Mouse (Mus musculus) liver, embryonic 14.5 days (tissue): ENCODE results near the gene Hebp1. TPM values are rescaled to one million over a fixed set of nuclear protein-coding genes. Genes with fewer than 3 reads are reported as not detected.
A peak's percentile ranks its signal among the peaks of the same experiment; 100 is the strongest.

Source experiments
- ATAC-seq: fragments of 200-750 bp; cut with Nextera tagmentation; 2 replicates; pipeline ENCODE4 v1.8.0; 2017; ENCODE audit warnings: moderate number of reproducible peaks, mild to moderate bottlenecking, moderate library complexity; ENCODE audit not compliant: insufficient read depth
- DNase-seq, 3 experiments: peaks; one replicate each; pipeline ENCODE4 v3.0.0-alpha.2; 2012 to 2013; ENCODE audit warnings: low read depth in 3 of 3, low spot score in 3 of 3
- H3K27ac ChIP-seq: fragments of 300-500 bp; sonication (generic); 2 replicates; pipeline ENCODE4 v1.5.1; 2014; ENCODE audit warnings: moderate library complexity, mild to moderate bottlenecking, control low read depth, inconsistent platforms
- H3K27me3 ChIP-seq: fragments of 300-500 bp; sonication (generic); 2 replicates; pipeline ENCODE4 v1.6.1; 2014; ENCODE audit warnings: mild to moderate bottlenecking, low read length, moderate library complexity; ENCODE audit not compliant: control insufficient read depth, insufficient read depth
- H3K36me3 ChIP-seq: fragments of 300-500 bp; sonication (generic); replicated peaks from 2 replicates; pipeline ENCODE4 v1.6.1; 2014; ENCODE audit warnings: low read depth; ENCODE audit not compliant: control insufficient read depth, insufficient read depth
- H3K4me1 ChIP-seq, 2 experiments: fragments of 200-500 bp in 1 of 2; fragments of 300-500 bp in 1 of 2; sonication (generic) in 1 of 2; replicated peaks; 2 replicates each; pipeline ENCODE4 v1.6.1; 2012 to 2014; ENCODE audit warnings: antibody characterized with exemption in 1 of 2, inconsistent platforms in 1 of 2, low read length in 1 of 2; ENCODE audit not compliant: control insufficient read depth in 2 of 2, insufficient read depth in 2 of 2
- H3K4me2 ChIP-seq: fragments of 300-500 bp; sonication (generic); 2 replicates; pipeline ENCODE4 v1.6.1; 2014; ENCODE audit warnings: low read depth, mild to moderate bottlenecking, control low read depth, moderate library complexity
- H3K4me3 ChIP-seq, 2 experiments: fragments of 200-500 bp in 1 of 2; fragments of 300-500 bp in 1 of 2; sonication (generic) in 1 of 2; 2 replicates each; pipeline ENCODE4 v1.5.1; 2012 to 2014; ENCODE audit warnings: low read depth in 2 of 2, low read length in 2 of 2, mild to moderate bottlenecking in 2 of 2, control low read depth in 1 of 2, inconsistent platforms in 1 of 2, moderate library complexity in 1 of 2; ENCODE audit not compliant: insufficient read depth in 1 of 2
- H3K9ac ChIP-seq: fragments of 300-500 bp; sonication (generic); replicated peaks from 2 replicates; pipeline ENCODE4 v1.6.1; 2014; ENCODE audit warnings: mild to moderate bottlenecking, control low read depth, moderate library complexity
- H3K9me3 ChIP-seq: fragments of 300-500 bp; sonication (generic); 2 replicates; pipeline ENCODE4 v1.6.1; 2016; ENCODE audit warnings: low read length, mixed read lengths; ENCODE audit not compliant: control insufficient read depth
- CTCF ChIP-seq: IDR thresholded peaks from 2 replicates; pipeline ENCODE4 v1.5.1; 2016; ENCODE audit warnings: antibody characterized with exemption, low read depth, control low read depth
- EP300 ChIP-seq: IDR thresholded peaks from 2 replicates; pipeline ENCODE4 v1.6.1; 2016; ENCODE audit warnings: antibody characterized with exemption, low read depth
- WGBS: fragments of 180-500 bp; shearing (Covaris S2); extraction: QIAGEN DNeasy Blood & Tissue Kit; methylation state at CpG from one replicate; pipeline ENCODE4 v1.1.7; 2014; ENCODE audit not compliant: insufficient replicate concordance; 5-methylcytosine and 5-hydroxymethylcytosine counted together
- polyA plus RNA-seq, 2 experiments: library from polyadenylated mRNA; depleted of rRNA in 1 of 2; stranded (reverse) in 1 of 2; unstranded in 1 of 2; fragments of >200 nt; fragmentation: Nextera tagmentation in 1 of 2; extraction: Ambion mirVana in 1 of 2; gene quantifications; 2 replicates each; pipeline versions ENCODE4 v1.2.1 to v1.2.3; 2012 to 2014

The Hebp1 gene
- polyA plus RNA-seq, 2 experiments = 70.2 to 198 TPM

- no peak for ATAC-seq
- H3K27ac ChIP-seq = no peak overlapping the region
- DNase-seq = no peak
- no peak overlapping the region for H3K4me3 ChIP-seq
- H3K4me2 ChIP-seq = no peak overlapping the region
- no peaks in the 10 kb centered on the region for H3K9me3 ChIP-seq
- H3K36me3 ChIP-seq = no peaks in the 10 kb centered on the region; the same call in 1 of the 2 replicates
- no peak overlapping the region for H3K9ac ChIP-seq
- TF ChIP-seq EP300 (no peak), CTCF (no peak)
- no peaks in the 10 kb centered on the region for H3K27me3 ChIP-seq
- WGBS = 44% methylated on average over 10 of the region's 10 CpGs
- H3K4me1 ChIP-seq = peaks cover 0 to 13% of the 10 kb centered on the region in 2 experiments; a peak in 3 of 4 replicates
These were observed 10.5 kb downstream of the Hebp1 start for GRCm38 (mm10) chr6:135187076-135187917.

- H3K27ac ChIP-seq = no peak overlapping the region
- no peak for DNase-seq
- no peak overlapping the region for H3K4me2 ChIP-seq
- no peaks in the 10 kb centered on the region for H3K36me3 ChIP-seq
- H3K9ac ChIP-seq = no peak overlapping the region
- no peaks in the 10 kb centered on the region; the same call in none of the 2 replicates for H3K27me3 ChIP-seq
- H3K4me1 ChIP-seq = peaks cover 0 to 8% of the 10 kb centered on the region in 2 experiments; a peak in 2 of 4 replicates
- TF ChIP-seq CTCF (peak; percentile 57), EP300 (no peak)
- 22% methylated on average over 8 of the region's 8 CpGs for WGBS
- ATAC-seq = peak; percentile 30; the same call in 1 of the 2 replicates
- no peaks in the 10 kb centered on the region for H3K9me3 ChIP-seq
- H3K4me3 ChIP-seq = no peak overlapping the region
These were observed 13.9 kb downstream of the Hebp1 start for GRCm38 (mm10) chr6:135183961-135184360.

- DNase-seq = no peak
- H3K36me3 ChIP-seq = no peaks in the 10 kb centered on the region
- no peak overlapping the region for H3K9ac ChIP-seq
- peak; percentile 77 for TF ChIP-seq CTCF
- TF ChIP-seq EP300 = no peak
- peaks cover 0 to 8% of the 10 kb centered on the region in 2 experiments; a peak in 2 of 4 replicates for H3K4me1 ChIP-seq
- ATAC-seq = peak; percentile 38; the same call in 1 of the 2 replicates
- H3K4me3 ChIP-seq = no peak overlapping the region
- no peak overlapping the region for H3K4me2 ChIP-seq
- H3K27me3 ChIP-seq = no peaks in the 10 kb centered on the region; the same call in none of the 2 replicates
- 35% methylated on average over 5 of the region's 5 CpGs for WGBS
- no peak overlapping the region for H3K27ac ChIP-seq
- H3K9me3 ChIP-seq = no peaks in the 10 kb centered on the region
These were observed 14.9 kb downstream of the Hebp1 start for GRCm38 (mm10) chr6:135182925-135183324.

GRCm38 (mm10) chr6:135178599-135178998 lies 19.2 kb downstream of the Hebp1 start:
- H3K4me3 ChIP-seq = no peak overlapping the region
- DNase-seq (no peak), ATAC-seq (peak; percentile 67; the same call in 1 of the 2 replicates)
- H3K4me1 ChIP-seq = peaks cover 0 to under 1% of the 10 kb centered on the region in 2 experiments; a peak in 2 of 4 replicates
- H3K27ac ChIP-seq = no peak overlapping the region
- H3K9me3 ChIP-seq = no peaks in the 10 kb centered on the region
- H3K9ac ChIP-seq = no peak overlapping the region
- whole genome bisulfite sequencing = 26% methylated on average over 3 of the region's 3 CpGs
- H3K27me3 ChIP-seq = no peaks in the 10 kb centered on the region; the same call in none of the 2 replicates
- no peak for TF ChIP-seq EP300
- TF ChIP-seq CTCF = no peak
- no peak overlapping the region for H3K4me2 ChIP-seq
- no peaks in the 10 kb centered on the region for H3K36me3 ChIP-seq

GRCm38 (mm10) chr6:135177271-135177670 lies 20.6 kb downstream of the Hebp1 start:
- DNase-seq = no peak
- no peak for ATAC-seq
- Histone ChIP-seq H3K4me3 (no peak overlapping the region), H3K9ac (no peak overlapping the region), H3K4me1 (no peaks in the 10 kb centered on the region), H3K36me3 (no peaks in the 10 kb centered on the region), H3K27me3 (no peaks in the 10 kb centered on the region; the same call in none of the 2 replicates), H3K4me2 (no peak overlapping the region), H3K9me3 (no peaks in the 10 kb centered on the region), H3K27ac (no peak overlapping the region)
- peak; percentile 15; the same call in 1 of the 2 replicates for TF ChIP-seq CTCF
- TF ChIP-seq EP300 = no peak
